Mouse (Mus musculus): ENCODE data around the gene Enpp1.

Enpp1 gene

GRCm38 (mm10) chr10:24711071-24711470 is 888 bp downstream of the Enpp1 start:
- intact Hi-C loops (cut with DNase I): no loop called here

GRCm38 (mm10) chr10:24710361-24710760 is 1.6 kb downstream of the Enpp1 start:
- intact Hi-C loops (cut with DNase I): no loop called here

- intact Hi-C loops (cut with DNase I): no loop called here
These were observed 4.2 kb downstream of the Enpp1 start for GRCm38 (mm10) chr10:24707745-24708144.

DNA sequence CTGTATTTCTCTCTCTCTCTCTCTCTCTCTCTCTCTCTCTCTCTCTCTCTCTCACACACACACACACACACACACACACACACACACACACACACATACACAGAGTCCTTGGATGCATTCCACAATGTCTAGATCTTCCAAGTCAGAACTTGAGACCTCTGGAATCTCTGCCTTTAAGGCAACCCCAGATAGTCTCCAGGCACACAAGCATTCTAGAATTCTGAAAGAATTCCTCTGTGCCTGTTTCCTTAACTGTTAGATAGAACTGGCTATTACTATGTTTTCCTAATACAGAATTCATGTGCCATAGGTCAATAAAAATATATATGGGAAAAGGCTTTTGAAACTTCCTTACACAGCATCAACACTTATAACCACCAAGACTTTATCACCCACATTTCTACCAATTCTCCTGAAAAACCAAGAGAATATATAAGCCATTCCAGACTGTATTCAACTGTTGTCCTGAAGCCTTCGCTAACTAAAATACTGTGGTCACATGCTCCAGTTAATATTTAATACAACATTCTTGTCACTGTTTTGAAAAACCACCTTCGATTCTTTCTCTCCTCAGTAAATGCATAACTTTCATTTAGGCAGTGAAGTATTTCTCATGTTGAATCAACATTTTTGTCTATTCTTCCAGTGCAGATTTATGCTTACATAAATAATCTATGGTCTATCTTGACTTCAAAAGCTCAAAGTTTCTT is 5.4 kb downstream of the Enpp1 start:
- intact Hi-C loops (cut with DNase I): no loop called here

GRCm38 (mm10) chr10:24702698-24703097 is 9.3 kb downstream of the Enpp1 start:
- intact Hi-C loops (cut with DNase I): no loop called here

DNA sequence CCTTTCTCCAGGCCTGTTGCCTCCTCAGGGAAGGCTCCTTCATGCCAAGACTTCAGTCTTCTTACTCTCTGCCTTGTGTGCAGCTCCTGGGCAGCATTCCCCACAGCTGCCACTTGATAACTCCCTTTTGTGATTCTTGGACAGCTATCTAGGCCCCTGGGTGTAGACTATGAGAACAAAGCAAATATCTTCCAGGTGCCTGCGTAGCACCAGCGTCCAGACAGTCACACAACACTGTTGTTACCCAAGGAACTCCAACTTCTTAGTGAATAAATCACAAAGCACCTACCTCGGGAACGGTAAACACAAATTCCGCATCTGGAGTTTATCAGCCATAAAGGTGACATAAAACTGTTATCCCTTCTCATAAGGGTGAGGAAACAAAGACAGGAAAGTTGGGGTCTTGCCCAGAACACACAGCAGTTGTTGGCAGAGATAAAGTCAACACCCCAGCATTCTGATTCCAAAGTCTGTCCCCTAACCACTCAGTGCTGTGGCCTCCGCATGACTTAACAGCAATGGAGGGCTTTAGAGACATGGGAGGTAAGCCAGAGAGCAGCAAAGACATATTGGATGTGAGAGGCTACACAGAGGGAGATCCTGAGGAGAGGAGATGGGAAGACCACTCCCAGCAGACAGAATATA is 13.7 kb downstream of the Enpp1 start:
- intact Hi-C loops (cut with DNase I): no loop called here

DNA sequence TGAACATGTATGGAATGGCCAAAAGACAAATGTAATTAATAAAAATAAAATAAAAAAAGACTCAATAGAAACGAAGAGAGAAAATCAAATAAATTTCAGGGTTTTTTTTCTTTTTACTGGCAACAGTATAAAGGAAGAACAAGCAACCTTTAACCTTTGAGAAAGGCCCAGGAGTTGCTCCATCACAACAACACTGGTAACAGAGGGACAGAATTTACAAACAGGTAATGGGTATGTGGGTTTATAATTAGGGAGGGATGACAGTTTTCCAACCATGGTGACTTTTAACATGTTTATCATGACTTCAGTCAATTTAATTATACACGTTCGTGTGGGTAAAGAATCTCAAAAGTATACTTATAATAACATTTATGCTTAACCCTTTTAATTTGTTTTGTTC is 15.2 kb downstream of the Enpp1 start:
- intact Hi-C loops (cut with DNase I): no loop called here

DNA sequence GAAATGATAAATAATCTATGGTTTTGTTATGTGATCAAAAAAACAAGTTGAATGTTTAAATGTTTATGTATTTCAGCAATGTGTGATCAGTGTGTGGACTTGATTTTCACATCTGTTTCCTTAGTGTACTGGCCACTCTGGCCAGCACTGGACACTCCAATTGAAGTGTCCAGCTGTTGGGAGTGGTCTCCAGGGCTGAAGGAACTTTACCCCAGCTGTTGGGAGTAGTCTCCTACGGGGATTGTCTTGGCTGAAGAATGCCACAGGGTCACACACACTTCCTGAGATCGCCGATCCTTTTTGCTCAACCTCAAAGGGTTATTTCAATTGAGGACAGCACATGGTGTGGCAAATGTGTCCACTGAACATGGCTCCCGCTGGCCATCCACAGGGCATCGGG is 16.2 kb downstream of the Enpp1 start:
- intact Hi-C loops (cut with DNase I): no loop called here

GRCm38 (mm10) chr10:24682518-24683104 is 29.3 kb downstream of the Enpp1 start:
- intact Hi-C loops (cut with DNase I): no loop called here

DNA sequence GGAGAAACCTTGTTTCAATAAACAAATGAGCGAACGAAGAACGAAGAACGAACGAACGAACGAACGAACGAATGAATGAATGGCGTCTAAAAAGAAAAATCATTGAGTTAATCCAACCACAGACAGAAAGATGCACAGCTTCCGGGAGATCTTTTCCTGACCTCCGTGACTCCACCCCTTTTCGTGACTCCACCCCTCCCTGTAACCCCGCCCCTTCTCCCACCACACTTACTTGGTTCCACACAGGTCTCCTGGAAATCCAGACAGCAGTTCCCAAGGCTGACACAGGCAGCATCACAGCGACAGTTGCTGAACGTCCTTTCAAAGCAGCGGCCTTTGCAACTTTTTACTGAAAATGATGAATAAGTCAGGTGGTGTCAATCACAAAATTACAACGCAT is 34.3 kb downstream of the Enpp1 start:
- intact Hi-C loops (cut with DNase I): no loop called here

- intact Hi-C loops (cut with DNase I): no loop called here
These were observed 37.7 kb downstream of the Enpp1 start for GRCm38 (mm10) chr10:24674261-24674660.

DNA sequence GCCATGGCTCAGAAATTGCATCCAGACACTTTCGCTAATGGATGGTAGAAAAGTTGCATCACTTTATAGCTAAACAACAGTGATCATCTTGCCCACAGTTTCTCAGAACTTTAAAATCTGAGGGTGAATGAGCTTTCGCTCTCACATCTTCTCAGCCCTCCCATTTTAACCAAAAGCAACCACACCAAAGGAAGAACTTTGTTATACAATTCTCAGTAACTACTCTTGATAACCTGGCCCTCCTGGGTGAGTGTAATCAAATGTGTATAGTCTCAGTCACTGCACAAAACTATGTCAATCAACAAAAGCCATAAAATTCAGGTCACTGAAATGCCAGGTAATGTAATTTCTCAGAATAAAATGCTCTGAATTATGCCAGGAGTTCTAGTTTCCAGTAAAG is 39.0 kb downstream of the Enpp1 start:
- intact Hi-C loops (cut with DNase I): no loop called here

- intact Hi-C loops (cut with DNase I): no loop called here
These were observed 41.4 kb downstream of the Enpp1 start for GRCm38 (mm10) chr10:24670548-24670947.

DNA sequence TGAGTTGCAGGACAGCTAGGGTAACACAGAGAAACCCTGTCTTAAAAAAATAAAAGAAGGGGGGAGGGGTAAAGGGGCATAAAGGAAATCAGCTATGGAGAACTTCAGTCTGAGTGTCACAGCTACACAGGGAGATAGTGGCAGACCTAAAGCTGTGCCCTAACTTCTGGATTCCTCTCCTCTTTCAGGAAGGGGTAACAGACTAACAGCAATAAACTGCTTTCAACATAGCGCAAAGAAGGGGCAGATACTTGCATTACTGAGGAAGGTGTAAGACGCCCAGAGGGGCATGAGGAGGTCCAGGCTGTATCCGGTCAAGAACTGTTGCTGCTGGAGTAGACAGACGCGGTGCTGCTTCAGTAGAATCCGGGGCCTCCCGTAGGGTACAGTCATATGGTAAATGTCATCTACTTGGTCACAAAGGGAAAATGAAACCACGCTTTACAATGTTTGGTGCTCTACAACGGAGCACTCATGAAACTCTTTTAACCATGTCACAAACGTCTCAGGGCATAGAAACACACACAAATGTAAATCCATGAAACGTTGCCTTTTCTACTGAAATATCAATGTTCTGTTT is 60.9 kb downstream of the Enpp1 start:
- intact Hi-C loops (cut with DNase I): no loop called here

- intact Hi-C loops (cut with DNase I): loop anchor here (10.0 kb wide), 1 partner anchor 877 kb away; no protein-coding TSS in a partner anchor
These were observed 63.8 kb downstream of the Enpp1 start for GRCm38 (mm10) chr10:24647996-24648738.

GRCm38 (mm10) chr10:24645169-24645568 is 66.8 kb downstream of the Enpp1 start:
- intact Hi-C loops (cut with DNase I): loop anchor here (10.0 kb wide), 1 partner anchor 880 kb away; no protein-coding TSS in a partner anchor

GRCm38 (mm10) chr10:24642796-24643580 is 69.0 kb downstream of the Enpp1 start:
- intact Hi-C loops (cut with DNase I): loop anchor here (10.0 kb wide), 1 partner anchor 882 kb away; no protein-coding TSS in a partner anchor

GRCm38 (mm10) chr10:24641416-24642140 is 70.4 kb downstream of the Enpp1 start:
- intact Hi-C loops (cut with DNase I): loop anchor here (10.0 kb wide), 1 partner anchor 883 kb away; no protein-coding TSS in a partner anchor

DNA sequence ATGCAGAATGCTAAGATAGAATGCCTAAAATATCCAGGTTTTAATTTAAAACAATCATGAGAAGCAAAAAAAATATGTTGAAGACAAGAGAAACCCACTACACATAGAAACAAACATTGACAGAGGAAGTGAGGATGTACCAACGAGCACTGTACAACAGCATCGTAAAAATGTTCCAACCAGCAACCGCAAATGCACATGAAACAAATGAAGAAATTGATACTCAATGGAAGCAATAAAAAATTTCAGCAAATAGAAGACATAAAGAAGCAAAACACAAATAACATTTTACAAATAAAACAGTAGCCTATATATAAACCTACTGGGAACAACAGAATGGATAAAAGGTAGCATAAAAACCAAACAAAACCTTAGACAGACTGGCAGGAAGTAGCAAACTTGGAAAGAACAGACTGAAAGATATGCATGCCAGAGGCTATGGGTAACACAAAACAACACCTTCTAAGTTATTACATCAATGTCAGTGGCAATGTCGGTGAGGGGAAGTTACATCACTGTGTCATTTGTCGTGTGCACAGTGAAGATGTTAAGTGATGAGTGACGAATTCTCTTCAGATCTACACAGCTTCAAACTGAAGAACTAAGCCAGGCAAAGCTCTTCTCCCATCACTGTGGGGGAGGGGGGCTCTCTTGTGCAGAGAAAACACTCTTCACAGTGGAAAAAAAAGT is 71.6 kb downstream of the Enpp1 start:
- intact Hi-C loops (cut with DNase I): loop anchor here (10.0 kb wide), 1 partner anchor 884 kb away; no protein-coding TSS in a partner anchor

Data from adrenal gland (tissue).